Mouse (Mus musculus): ENCODE results near the gene Ckm. TPM values are rescaled to one million over a fixed set of nuclear protein-coding genes. Genes with fewer than 3 reads are reported as not detected.

Ckm gene
- total and polyA plus RNA-seq, 3 experiments: not detected

DNA sequence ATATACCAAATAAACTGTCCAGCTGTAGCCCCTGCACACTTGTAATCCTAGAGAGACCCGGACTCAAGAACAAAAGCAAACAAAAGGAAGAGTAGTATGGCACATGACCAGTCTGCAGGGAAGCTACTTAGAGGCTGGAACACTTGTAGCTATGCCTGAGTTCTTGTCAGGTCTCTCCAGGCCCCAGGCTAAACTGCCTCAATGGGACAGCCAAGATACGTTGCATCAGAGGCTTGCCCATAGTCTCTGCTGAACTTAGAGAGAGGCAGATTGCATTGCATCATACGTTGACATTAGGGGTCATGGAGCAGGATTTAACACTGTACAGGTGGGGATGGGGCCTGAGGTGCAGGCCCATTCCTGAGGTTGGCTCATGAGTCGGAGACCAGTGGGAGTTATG, 28.6 kb upstream of the Ckm start:
- TF ChIP-seq ZKSCAN1 (IDR thresholded peaks at IDR 0.05; ENCODE audit: low read depth, low read length): no peak
- TF ChIP-seq ZMIZ1 (IDR thresholded peaks at IDR 0.05; ENCODE audit: low read depth, low read length): no peak
- TF ChIP-seq MXI1 (IDR thresholded peaks at IDR 0.05; ENCODE audit: low read depth, low read length): no peak
- TF ChIP-seq TCF12 (IDR thresholded peaks at IDR 0.05; ENCODE audit: low read depth, low read length): no peak
- no peak for TF ChIP-seq NELFE (IDR thresholded peaks at IDR 0.05; ENCODE audit: low read depth, low read length)
- TF ChIP-seq SMC3 (IDR thresholded peaks at IDR 0.05; ENCODE audit: low read depth, low read length): no peak
- TF ChIP-seq NRF1 (IDR thresholded peaks at IDR 0.05; ENCODE audit: insufficient read depth, low read depth, low read length, poor library complexity, severe bottlenecking): no peak
- no peak for TF ChIP-seq TBP (IDR thresholded peaks at IDR 0.05; ENCODE audit: low read depth, low read length)
- TF ChIP-seq POLR2AphosphoS5 (IDR thresholded peaks at IDR 0.05; ENCODE audit: borderline replicate concordance, low read depth, low read length): no peak
- TF ChIP-seq POLR2AphosphoS2 (IDR thresholded peaks at IDR 0.05; ENCODE audit: low read length): no peak
- no peak for TF ChIP-seq E2F4 (IDR thresholded peaks at IDR 0.05; ENCODE audit: borderline replicate concordance, low read depth, low read length)
- no peak for TF ChIP-seq UBTF (IDR thresholded peaks at IDR 0.05; ENCODE audit: borderline replicate concordance, insufficient read depth, low read depth, low read length)
- no peak for DNase-seq (ENCODE audit: low read depth, low spot score)
- H3K27ac ChIP-seq (ENCODE audit: control insufficient read depth, low read depth, low read length): no peak overlapping the region
- no peaks in the 10 kb centered on the region for H3K9me3 ChIP-seq (replicated peaks; ENCODE audit: insufficient read depth, low read length)
- H3K9ac ChIP-seq (ENCODE audit: control insufficient read depth, low read depth, low read length, poor library complexity, severe bottlenecking): no peak overlapping the region
- H3K36me3 ChIP-seq (ENCODE audit: control insufficient read depth in 1 of 2, insufficient read depth in 2 of 2, low read length in 2 of 2): no peaks in the 10 kb centered on the region
- no peak overlapping the region for H3K4me3 ChIP-seq (ENCODE audit: control insufficient read depth in 1 of 2, insufficient read depth in 1 of 2, low read depth in 2 of 2, low read length in 2 of 2)
- no peaks in the 10 kb centered on the region for H3K4me1 ChIP-seq (ENCODE audit: control insufficient read depth in 1 of 2, insufficient read depth in 2 of 2, low read length in 2 of 2)
- no peaks in the 10 kb centered on the region for H3K27me3 ChIP-seq (ENCODE audit: control insufficient read depth in 1 of 2, insufficient read depth in 2 of 2, low read length in 2 of 2)
- H3K79me2 ChIP-seq (ENCODE audit: control insufficient read depth, insufficient read depth, low read length, poor library complexity): no peaks in the 10 kb centered on the region

DNA sequence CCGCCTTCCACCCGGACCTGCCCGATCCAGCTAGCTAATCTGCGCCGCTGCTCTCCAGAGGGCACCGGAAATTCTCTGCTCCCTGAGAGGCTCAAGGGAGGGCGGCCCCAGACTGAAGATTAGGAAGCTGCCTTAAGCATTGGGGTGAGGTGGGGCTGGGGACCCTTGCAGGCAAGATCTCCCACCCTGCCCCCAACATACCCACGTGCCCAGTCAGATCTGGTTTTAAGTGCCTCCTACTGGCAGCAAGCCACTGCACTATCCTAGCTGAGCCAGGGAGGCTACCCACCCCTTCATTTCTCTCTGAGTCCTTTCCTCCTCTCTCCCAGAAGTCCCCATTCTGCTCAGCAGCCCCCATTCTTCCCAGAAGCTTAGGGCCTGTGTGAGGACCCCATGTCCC, 26.5 kb upstream of the Ckm start:
- no peaks in the 10 kb centered on the region for H3K9me3 ChIP-seq (replicated peaks; ENCODE audit: insufficient read depth, low read length)
- DNase-seq (ENCODE audit: low read depth, low spot score): no peak
- H3K36me3 ChIP-seq (ENCODE audit: control insufficient read depth in 1 of 2, insufficient read depth in 2 of 2, low read length in 2 of 2): peaks cover 0 to 3% of the 10 kb centered on the region in 2 experiments; a peak in 2 of 4 replicates
- peaks cover 0 to 3% of the 10 kb centered on the region in 2 experiments; a peak in 2 of 4 replicates for H3K4me1 ChIP-seq (ENCODE audit: control insufficient read depth in 1 of 2, insufficient read depth in 2 of 2, low read length in 2 of 2)
- no peaks in the 10 kb centered on the region for H3K27me3 ChIP-seq (ENCODE audit: control insufficient read depth in 1 of 2, insufficient read depth in 2 of 2, low read length in 2 of 2)
- H3K4me3 ChIP-seq (ENCODE audit: control insufficient read depth in 1 of 2, insufficient read depth in 1 of 2, low read depth in 2 of 2, low read length in 2 of 2): no peak overlapping the region
- TF ChIP-seq POLR2AphosphoS2 (IDR thresholded peaks at IDR 0.05; ENCODE audit: low read length) (no peak), BHLHE40 (IDR thresholded peaks at IDR 0.05; ENCODE audit: borderline replicate concordance, low read depth, low read length) (no peak), JUND (IDR thresholded peaks at IDR 0.05; ENCODE audit: low read depth, low read length) (no peak), ZC3H11A (IDR thresholded peaks at IDR 0.05; ENCODE audit: low read depth, low read length) (no peak), CHD1 (IDR thresholded peaks at IDR 0.05; ENCODE audit: low read depth, low read length) (no peak), UBTF (IDR thresholded peaks at IDR 0.05; ENCODE audit: borderline replicate concordance, insufficient read depth, low read depth, low read length) (no peak), MAFK (IDR thresholded peaks at IDR 0.05; ENCODE audit: borderline replicate concordance, low read depth, low read length) (no peak), TAL1 (IDR thresholded peaks at IDR 0.05; ENCODE audit: low read length) (no peak), TBP (IDR thresholded peaks at IDR 0.05; ENCODE audit: low read depth, low read length) (no peak), MAX (IDR thresholded peaks at IDR 0.05; ENCODE audit: low read length) (no peak), MXI1 (IDR thresholded peaks at IDR 0.05; ENCODE audit: low read depth, low read length) (no peak), POLR2AphosphoS5 (IDR thresholded peaks at IDR 0.05; ENCODE audit: borderline replicate concordance, low read depth, low read length) (no peak), EP300 (IDR thresholded peaks at IDR 0.05; ENCODE audit: low read depth in 1 of 2, low read length in 2 of 2) (no peak), ZMIZ1 (IDR thresholded peaks at IDR 0.05; ENCODE audit: low read depth, low read length) (no peak), MAZ (IDR thresholded peaks at IDR 0.05; ENCODE audit: low read depth, low read length) (no peak)
- no peak overlapping the region for H3K9ac ChIP-seq (ENCODE audit: control insufficient read depth, low read depth, low read length, poor library complexity, severe bottlenecking)
- H3K79me2 ChIP-seq (ENCODE audit: control insufficient read depth, insufficient read depth, low read length, poor library complexity): peaks cover 9% of the 10 kb centered on the region
- H3K27ac ChIP-seq (ENCODE audit: control insufficient read depth, low read depth, low read length): no peak overlapping the region
